Mouse (Mus musculus) C2C12 (cell line): Measurements from ENCODE around the gene Wapl. TPM values are rescaled to one million over a fixed set of nuclear protein-coding genes. Genes with fewer than 3 reads are reported as not detected.

ENCODE experiments used
- H3K27me3 ChIP-seq: one replicate; pipeline ENCODE4 v1.6.1; 2011; ENCODE audit not compliant: control insufficient read depth, insufficient read depth, insufficient read length
- H3K36me3 ChIP-seq: one replicate; pipeline ENCODE4 v1.6.1; 2011; ENCODE audit not compliant: control insufficient read depth, insufficient read depth
- H3K4me3 ChIP-seq: one replicate; pipeline ENCODE4 v1.5.1; 2011; ENCODE audit warnings: mild to moderate bottlenecking, control low read depth; ENCODE audit not compliant: poor library complexity, insufficient read depth, severe bottlenecking
- H3K79me2 ChIP-seq: one replicate; pipeline ENCODE4 v1.6.1; 2011; ENCODE audit not compliant: control insufficient read depth, insufficient read depth
- H3K79me3 ChIP-seq: one replicate; pipeline ENCODE4 v1.6.1; 2011; ENCODE audit warnings: low read depth, control low read depth
- H3ac ChIP-seq: one replicate; pipeline ENCODE3; 2011; ENCODE audit warnings: low read depth; ENCODE audit not compliant: control insufficient read depth, insufficient read length
- CEBPB ChIP-seq: IDR thresholded peaks from one replicate; pipeline ENCODE4 v1.6.1; 2011; ENCODE audit warnings: low read depth, mild to moderate bottlenecking, control low read depth, moderate library complexity
- CTCF ChIP-seq: IDR thresholded peaks from one replicate; pipeline ENCODE4 v1.5.1; 2011; ENCODE audit not compliant: control insufficient read depth, insufficient read depth, insufficient read length
- FOSL1 ChIP-seq: IDR thresholded peaks from one replicate; pipeline ENCODE4 v1.8.0; 2011; ENCODE audit warnings: mild to moderate bottlenecking, low read length; ENCODE audit not compliant: poor library complexity, insufficient read depth, severe bottlenecking
- MAX ChIP-seq: IDR thresholded peaks from one replicate; pipeline ENCODE4 v1.6.1; 2011; ENCODE audit warnings: mild to moderate bottlenecking, control low read depth
- MYOD1 ChIP-seq: IDR thresholded peaks from one replicate; pipeline ENCODE4 v1.6.1; 2011; ENCODE audit warnings: low read depth; ENCODE audit not compliant: control insufficient read depth, insufficient read length
- MYOG ChIP-seq: IDR thresholded peaks from one replicate; pipeline ENCODE4 v1.6.1; 2011; ENCODE audit not compliant: control insufficient read depth, insufficient read length; ENCODE audit errors: extremely low read depth
- USF1 ChIP-seq: IDR thresholded peaks from one replicate; pipeline ENCODE4 v1.6.1; 2011; ENCODE audit warnings: low read depth, mild to moderate bottlenecking, control low read depth, moderate library complexity
- polyA plus RNA-seq: library from polyadenylated mRNA; unstranded; fragments of >200 nt; fragmentation: generic; extraction: Trizol; gene quantifications from one replicate; pipeline ENCODE4 v1.2.1, GENCODE M21; 2012; ENCODE audit warnings: missing spikeins

The Wapl gene
- polyA plus RNA-seq, 1 experiment: 9.7 TPM

DNA sequence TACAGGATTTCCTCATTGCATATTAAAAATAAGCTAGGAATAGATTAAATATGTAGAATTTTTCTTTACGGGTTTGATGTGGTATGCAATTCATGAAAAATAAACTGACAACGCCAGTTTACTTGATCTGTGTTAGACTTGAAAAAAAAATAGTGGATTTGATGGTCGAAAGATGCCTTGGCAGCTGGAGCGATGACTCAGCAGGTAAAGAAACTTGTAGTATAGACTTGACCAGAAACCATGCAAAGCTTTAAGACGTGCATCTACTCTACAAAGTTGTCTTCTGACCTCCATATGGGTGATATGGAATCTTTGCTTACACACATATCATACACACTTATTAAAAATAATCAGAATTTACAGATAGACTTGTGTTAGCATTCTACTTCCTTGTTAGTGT, 61.7 kb downstream of the Wapl start:
- H3K79me3 ChIP-seq: no peaks in the 10 kb centered on the region

DNA sequence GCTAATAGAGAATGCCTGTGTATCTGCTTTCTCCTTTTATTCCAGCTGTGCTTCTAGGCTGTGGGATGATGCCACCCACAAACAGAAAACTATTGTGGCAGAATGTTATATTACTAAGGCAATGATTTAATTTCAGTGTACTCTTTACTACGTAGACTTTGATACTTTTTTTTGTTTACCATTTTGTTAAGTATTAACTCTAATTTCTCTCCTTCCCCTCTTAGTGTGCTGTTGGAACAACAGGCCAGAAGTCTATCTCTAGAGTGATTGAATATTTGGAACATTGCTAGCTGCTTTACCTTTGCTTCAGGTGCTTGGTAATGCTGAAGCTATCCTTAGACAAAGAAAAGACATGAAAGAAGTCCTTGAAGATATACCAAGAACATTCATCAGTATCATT, 71.7 kb downstream of the Wapl start:
- TF ChIP-seq CTCF (no peak), CEBPB (no peak), MAX (no peak), MYOD1 (no peak), FOSL1 (no peak)
- peaks cover 84% of the 10 kb centered on the region for H3K36me3 ChIP-seq
- no peaks in the 10 kb centered on the region for H3K79me2 ChIP-seq
- no peaks in the 10 kb centered on the region for H3K79me3 ChIP-seq
- no peak overlapping the region for H3ac ChIP-seq
- no peak overlapping the region for H3K4me3 ChIP-seq
- H3K27me3 ChIP-seq: no peaks in the 10 kb centered on the region

More for the DNA sequence above, 61.7 kb downstream of the Wapl start:
- no peak for TF ChIP-seq MYOD1
- no peak for TF ChIP-seq USF1
- TF ChIP-seq MAX: no peak
- no peak for TF ChIP-seq CEBPB
- no peak for TF ChIP-seq CTCF
- TF ChIP-seq MYOG: no peak
- TF ChIP-seq FOSL1: no peak
- Histone ChIP-seq H3K36me3 (peaks cover 78% of the 10 kb centered on the region), H3K4me3 (no peak overlapping the region), H3K79me2 (no peaks in the 10 kb centered on the region), H3ac (no peak overlapping the region), H3K27me3 (no peaks in the 10 kb centered on the region)

DNA sequence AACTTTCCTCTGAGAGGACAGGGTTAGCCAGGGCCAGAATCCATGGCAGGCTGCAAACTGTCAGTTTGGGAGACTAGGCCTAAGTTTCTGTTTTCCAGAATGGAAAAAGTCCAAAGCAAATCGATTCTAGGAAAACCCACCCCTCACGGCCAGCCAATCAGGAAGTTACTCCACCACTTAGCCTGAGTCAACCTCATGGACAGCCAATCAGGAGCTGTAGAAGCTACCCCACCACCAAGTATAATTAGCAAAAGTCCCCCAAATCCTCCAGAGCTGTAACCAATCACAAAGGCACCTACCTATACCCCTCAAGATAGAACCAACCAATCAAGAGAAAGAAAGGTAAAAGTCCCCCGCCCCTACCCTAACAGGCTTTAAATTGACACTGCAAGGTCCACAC, 82.0 kb downstream of the Wapl start:
- H3K79me3 ChIP-seq: no peaks in the 10 kb centered on the region
- TF ChIP-seq USF1 (no peak), CEBPB (no peak), FOSL1 (no peak), CTCF (no peak), MAX (no peak), MYOG (no peak), MYOD1 (no peak)
- H3K4me3 ChIP-seq: no peak overlapping the region
- peaks cover 2% of the 10 kb centered on the region for H3K36me3 ChIP-seq
- H3ac ChIP-seq: no peak overlapping the region
- H3K27me3 ChIP-seq: no peaks in the 10 kb centered on the region
- H3K79me2 ChIP-seq: no peaks in the 10 kb centered on the region

DNA sequence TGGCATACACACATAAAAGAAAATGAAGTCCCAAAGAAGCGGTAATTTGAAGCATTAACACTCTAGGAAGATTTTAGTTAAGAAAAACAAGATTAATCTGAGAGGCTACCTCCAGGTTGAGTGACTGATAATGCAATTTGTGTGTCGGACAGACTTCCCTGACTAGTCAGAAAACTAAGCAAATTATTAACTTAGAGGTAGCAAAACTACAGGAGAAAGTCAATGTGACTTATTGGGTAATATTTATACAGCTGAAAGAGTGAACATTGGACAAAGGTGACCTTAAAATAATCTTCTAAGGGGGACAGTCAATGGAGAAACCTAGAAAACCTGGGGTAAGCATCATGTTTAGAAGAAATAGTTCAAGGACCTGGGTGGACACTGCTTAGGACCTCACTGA, 86.2 kb downstream of the Wapl start:
- no peaks in the 10 kb centered on the region for H3K79me2 ChIP-seq
- H3K27me3 ChIP-seq: no peaks in the 10 kb centered on the region
- H3K4me3 ChIP-seq: no peak overlapping the region
- no peak overlapping the region for H3ac ChIP-seq
- H3K79me3 ChIP-seq: no peaks in the 10 kb centered on the region
- H3K36me3 ChIP-seq: no peaks in the 10 kb centered on the region
- no peak for TF ChIP-seq MYOG
- TF ChIP-seq CEBPB: no peak
- no peak for TF ChIP-seq MAX
- no peak for TF ChIP-seq USF1
- no peak for TF ChIP-seq FOSL1
- no peak for TF ChIP-seq CTCF
- no peak for TF ChIP-seq MYOD1

DNA sequence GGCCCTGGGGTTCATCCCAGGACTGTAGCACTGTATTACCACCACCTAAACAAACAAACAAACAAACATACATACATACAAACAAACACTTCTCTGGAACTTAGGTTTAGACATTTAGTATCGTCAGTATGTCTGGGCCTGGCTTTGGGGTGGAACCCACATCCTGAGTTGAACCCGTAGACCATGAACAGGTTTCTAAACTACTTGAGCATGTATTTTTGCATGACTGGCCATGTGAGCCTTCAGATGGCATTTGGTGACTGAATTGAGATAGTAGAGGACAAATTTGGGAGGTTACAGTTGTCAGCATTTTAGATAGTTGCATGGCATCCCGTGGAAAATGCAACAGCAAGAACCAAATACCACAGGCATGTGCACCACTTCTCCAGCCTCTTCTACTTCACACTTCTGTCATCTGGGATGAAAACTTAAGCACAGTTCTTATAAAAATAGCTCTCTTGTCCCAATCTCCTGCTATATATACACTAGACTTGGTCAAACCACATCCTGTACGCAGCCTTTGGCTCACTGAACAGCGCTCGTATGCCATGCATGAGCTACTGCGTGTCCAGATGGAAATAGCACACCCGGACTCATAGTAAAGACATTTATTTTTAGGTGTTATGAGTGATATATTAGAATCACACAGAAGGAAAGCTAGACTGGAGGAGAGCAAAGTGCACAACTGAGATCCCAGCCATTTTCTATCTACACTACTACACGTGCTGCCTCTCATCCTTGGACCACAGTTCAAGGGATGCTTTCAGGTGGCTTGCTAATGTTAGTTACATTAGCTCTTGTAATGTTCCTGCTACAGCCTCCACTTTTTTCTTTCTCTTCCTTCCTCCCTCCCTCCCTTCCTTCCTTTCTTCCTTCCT, 87.6 kb downstream of the Wapl start:
- Histone ChIP-seq H3K79me3 (no peaks in the 10 kb centered on the region), H3K36me3 (no peaks in the 10 kb centered on the region), H3K27me3 (no peaks in the 10 kb centered on the region), H3K4me3 (no peak overlapping the region), H3K79me2 (no peaks in the 10 kb centered on the region), H3ac (no peak overlapping the region)
- TF ChIP-seq CEBPB (no peak), FOSL1 (no peak), MYOG (no peak), USF1 (no peak), MAX (no peak), MYOD1 (no peak), CTCF (no peak)

DNA sequence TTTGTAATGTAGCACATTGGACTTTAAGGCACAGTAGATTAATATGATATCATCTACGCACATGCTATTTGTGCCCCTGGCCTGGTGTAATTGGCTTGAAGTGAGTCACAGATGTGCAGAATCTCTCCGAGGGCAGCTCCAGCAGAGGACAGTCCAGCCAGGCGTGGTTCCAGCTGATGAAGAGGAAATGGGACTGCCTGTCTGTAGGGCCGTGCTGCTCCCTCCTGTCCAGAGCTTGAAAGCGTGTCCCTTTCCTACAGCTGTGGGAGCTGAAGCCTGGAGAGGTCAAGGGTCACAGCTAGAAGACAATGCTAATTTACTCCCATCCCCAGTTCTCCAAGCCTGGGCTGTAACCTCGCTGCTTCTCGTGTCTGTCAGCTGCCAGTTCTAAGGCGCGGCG, 89.0 kb downstream of the Wapl start:
- Histone ChIP-seq H3K36me3 (no peaks in the 10 kb centered on the region), H3K4me3 (no peak overlapping the region), H3K27me3 (no peaks in the 10 kb centered on the region), H3K79me2 (no peaks in the 10 kb centered on the region), H3ac (no peak overlapping the region), H3K79me3 (no peaks in the 10 kb centered on the region)
- TF ChIP-seq CEBPB (no peak), MAX (no peak), MYOD1 (no peak), MYOG (no peak), USF1 (no peak)
